Mouse (Mus musculus) spleen, adult 2 months (tissue): Measurements from ENCODE around the gene Cd200r1.

Experiments used
- CTCF ChIP-seq: fragments of 200-500 bp; IDR thresholded peaks from 2 replicates; pipeline ENCODE4 v1.5.1; 2011; ENCODE audit warnings: mild to moderate bottlenecking, inconsistent platforms; ENCODE audit not compliant: insufficient read depth, insufficient read length, insufficient replicate concordance; ENCODE audit errors: extremely low read depth
- POLR2A ChIP-seq: fragments of 200-500 bp; IDR thresholded peaks from 2 replicates; pipeline ENCODE4 v1.6.1; 2011; ENCODE audit warnings: low read depth, low read length, inconsistent platforms

DNA sequence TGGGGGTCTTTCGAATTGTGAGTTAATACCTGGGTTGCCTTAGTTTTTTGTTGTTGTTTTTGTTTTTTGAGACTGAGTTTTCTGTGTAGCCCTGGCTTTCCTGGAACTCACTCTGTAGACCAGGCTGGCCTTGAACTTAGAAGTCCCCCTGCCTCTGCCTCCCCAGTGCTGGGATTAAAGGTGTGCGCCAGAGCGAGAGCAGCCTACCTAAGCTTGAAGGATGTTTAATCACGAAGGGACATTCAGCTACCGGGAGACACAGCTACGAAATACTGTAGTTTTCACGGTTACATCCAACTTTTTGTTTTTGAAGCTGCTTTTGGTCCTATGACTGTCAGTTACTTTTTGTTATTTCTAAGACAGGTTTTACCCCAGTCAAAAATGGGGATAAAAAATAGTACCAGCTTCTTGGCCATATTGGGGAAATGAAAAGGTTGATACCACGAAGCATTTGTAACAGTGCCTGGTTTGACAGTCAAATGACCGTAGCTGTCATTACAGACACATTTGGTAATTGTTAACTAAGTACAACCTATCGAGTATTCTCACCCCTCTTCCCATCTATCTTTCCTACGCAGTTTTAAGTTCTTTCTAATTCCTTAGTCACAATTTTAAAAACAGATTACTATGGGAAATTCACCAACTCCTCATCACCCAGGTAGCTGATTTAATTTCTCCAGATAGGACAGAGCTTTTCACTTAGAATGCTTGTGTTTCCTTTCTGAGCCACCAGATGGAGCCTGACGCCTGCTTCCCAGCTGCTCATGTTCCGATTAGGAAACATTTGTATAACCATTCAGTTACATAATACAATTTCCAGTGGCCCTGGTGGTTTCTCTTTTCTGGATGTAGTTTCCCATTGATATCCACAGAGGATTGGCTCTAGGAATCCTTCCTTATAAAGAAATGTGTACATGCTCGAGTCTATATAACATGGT, 40.0 kb upstream of the Cd200r1 start:
- TF ChIP-seq CTCF = peak; percentile 71; the same call in 1 of the 2 replicates
- no peak for TF ChIP-seq POLR2A
